Mouse (Mus musculus) ovary, postnatal 36 days (tissue): ENCODE results near the gene Ift74.
A peak's percentile ranks its signal among the peaks of the same experiment; 100 is the strongest.
"Not testable (repeated sequence)": the region's sequence is repeated elsewhere in the genome, so short reads cannot be mapped to it uniquely, and the experiment has no call there.

Source experiments
- DNase-seq: peaks from one replicate; pipeline ENCODE4 v3.0.0; 2022; ENCODE audit warnings: low spot score, mixed read lengths

The Ift74 gene

DNA sequence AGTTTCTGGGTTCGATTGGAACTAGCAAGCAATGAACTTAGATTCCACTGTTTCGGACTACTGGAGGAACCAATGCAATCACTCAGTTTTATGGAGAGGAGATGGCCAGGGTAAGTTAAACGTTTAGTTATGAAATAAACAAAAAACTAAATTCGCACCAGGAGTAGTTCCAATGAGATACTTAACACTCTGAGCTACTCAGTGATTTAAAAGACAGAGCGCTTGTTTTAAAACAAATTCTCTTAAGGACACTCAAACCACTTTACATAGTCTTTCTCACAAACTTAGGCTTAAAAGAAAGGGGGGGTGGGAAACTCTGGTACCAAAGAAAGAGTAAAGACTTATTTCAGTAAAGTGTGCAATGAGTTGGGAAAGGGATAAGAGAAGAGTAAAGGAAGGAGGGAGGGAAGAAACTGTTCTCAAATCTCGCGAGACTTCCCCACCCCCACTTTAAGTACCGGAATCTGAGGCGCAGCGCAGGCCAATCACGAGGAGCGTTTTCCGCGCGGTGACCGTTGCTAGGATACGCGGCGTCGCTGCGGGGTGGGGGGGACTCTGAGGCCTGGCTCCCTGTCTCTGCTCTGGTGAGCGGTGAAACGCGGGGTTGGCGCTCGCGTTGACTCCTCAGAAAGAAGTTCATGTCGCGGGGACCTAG is at the start of gene Ift74:
Gene Ift74 (plus strand): TSS at position 520 of the 655 bp plus-strand sequence.
- peak; percentile 89 for DNase-seq

GRCm38 (mm10) chr4:94572677-94573076 is 41.6 kb upstream of the Ift74 start:
- DNase-seq = no peak

DNA sequence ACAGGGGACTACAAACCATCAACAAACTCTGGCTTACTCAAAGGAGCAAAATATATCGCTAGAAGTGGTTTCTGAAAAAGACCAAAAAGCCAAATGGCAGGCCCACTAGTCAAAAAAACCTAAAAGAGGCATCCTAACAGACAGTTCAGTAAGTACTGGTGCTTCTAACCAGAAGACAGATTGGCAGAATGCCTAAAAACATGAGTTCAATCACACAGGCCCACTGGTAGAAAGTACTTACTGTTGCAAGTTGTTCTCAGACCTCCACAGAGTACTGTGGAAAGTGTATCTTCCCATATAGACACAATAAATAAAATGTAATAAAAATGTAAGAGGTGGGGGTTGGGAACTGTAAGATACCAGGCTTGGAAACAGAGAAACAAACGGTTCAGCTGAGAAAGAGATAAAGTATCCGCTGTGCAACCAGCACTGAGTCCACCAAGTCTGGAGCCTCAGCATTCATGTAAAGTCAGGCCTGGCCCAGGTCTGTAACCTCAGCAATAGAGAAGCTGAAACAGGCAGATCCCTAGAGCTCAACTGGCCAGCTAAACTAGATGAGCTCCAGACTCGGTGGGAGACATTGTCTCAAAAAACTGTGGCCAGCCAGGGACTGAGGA is 22.4 kb upstream of the Ift74 start:
- no peak for DNase-seq

DNA sequence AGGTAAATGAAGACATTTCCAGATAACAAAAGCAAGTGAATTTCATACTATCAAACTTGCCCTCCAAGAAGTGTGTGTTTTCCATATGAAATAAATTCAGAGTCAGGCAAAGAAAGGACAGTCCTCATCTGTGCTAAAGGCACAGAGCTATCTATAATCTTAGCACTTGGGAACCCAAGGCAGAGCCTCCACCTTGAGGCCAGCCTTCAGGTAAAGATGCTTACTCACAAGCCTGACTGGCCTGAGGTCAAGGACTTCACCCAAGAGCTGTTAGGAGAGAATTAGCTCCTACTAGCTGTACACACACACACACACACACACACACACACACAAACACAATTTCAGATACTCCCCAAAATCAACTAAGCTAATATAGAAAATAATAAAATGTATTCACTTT is 21.6 kb upstream of the Ift74 start:
- no peak for DNase-seq

DNA sequence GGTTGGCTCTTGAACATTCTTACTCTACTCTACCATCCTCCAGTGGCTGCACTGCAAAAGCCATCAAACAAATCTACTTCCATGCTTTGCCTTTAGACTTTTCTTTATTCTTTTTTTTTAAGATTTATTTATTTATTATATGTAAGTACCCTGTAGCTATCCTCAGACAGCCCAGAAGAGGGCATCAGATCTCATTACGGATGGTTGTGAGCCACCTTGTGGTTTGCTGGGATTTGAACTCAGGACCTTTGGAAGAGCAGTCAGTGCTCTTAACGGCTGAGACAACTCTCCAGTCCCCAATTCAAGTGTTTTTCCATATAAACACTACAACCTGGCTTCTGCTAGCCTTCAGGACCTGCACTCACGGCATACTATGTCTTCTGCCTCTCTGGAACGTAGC is 12.9 kb upstream of the Ift74 start:
- DNase-seq = no peak

- no peak for DNase-seq
Measured at GRCm38 (mm10) chr4:94602496-94603030, 11.7 kb upstream of the Ift74 start.

GRCm38 (mm10) chr4:94603031-94603629 is 11.2 kb upstream of the Ift74 start, which contains the start of gene Plaa:
TSS of gene Plaa (minus strand) at chr4:94603244.
- peak; percentile 90 for DNase-seq

DNA sequence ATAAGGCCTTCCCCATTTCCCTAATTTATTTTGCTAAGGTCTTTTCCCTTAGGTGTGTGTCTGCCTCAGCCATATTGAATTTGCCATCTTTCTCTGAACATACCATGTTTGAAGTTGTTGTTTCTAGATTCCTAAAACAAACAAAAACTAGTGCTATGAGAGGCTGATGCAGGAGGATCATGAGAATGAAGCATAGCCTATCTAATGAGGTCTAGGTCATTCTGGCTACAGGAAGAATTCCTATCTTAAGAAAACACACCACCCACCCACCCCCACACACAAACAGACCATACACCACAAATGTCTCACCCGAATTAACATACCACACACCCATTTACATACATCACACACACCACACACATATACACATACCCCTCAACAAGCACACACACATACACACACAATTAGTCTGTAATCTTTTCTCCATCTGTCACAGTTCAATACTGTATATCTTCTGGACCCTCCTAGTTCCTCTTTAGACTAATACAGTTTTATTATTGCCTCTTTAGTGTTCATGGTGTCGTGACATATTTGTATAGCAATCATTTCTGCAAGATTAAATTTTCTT is 9.8 kb upstream of the Ift74 start:
- DNase-seq = no peak

- no peak for DNase-seq
Measured at GRCm38 (mm10) chr4:94605591-94605990, 8.7 kb upstream of the Ift74 start.

GRCm38 (mm10) chr4:94610339-94610738 is 4.0 kb upstream of the Ift74 start:
- no peak for DNase-seq

- DNase-seq = no peak
Measured at GRCm38 (mm10) chr4:94614627-94615006, 326 bp downstream of the Ift74 start.

DNA sequence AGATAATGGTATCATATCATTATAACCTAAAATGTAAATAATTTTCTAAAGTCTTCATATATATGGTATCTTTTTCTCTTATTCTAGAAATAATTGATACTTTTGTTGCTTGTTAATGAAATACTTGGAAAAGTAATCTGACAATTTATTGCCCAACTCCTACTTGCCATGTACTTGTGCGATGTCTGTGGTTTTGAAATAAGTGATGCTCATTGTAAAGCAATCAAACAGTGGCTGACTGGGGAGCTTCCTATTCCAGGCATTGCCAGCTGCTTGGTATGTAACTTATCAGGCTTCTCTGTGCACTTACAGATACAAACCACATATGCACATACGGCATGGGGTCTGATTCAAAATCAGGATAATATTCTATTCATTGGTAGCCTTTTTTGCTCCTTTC is 5.8 kb downstream of the Ift74 start:
- no peak for DNase-seq

DNA sequence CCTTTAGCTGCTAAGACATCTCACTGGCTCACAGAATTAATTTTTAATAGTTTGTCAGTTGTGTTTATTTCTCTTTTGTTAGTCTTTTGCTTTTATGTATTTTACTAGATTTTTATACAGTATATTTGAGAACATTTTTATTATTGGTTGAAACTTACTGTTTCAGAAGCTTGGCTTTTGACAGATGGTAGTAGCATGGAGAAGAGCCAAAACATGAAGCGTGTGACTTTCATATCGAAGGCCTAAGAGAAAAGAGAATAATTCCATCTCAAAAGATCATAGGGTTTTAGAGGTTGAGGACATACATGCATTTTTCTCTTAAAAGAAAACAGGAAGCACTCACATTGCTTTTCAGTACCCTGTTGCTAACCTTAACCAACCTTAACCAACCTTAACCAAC is 28.9 kb downstream of the Ift74 start:
- no peak for DNase-seq

- no peak for DNase-seq
Measured at GRCm38 (mm10) chr4:94649920-94650319, 35.6 kb downstream of the Ift74 start, which contains the start of gene Lrrc19. TSS of gene Lrrc19 (minus strand) at chr4:94650144.

GRCm38 (mm10) chr4:94650426-94651175 is 36.3 kb downstream of the Ift74 start:
- not testable (repeated sequence) for DNase-seq

DNA sequence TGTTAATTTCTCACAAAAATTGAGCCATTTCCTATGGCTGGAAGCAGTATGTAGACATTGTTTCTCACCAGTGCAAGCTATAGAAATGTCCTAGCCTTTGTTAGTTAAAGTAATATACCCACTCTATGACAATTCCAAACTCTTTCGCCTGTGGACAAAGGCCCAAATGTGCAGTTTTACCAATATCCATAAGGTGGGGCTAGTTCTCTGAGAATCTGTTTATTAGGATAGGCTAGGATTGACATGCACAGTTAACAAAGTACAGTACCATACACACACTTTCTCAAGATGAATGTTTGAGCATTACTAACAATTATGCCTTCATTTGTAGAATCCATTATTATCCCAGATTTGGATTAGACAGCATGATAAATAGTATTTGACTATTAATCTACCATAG is 55.4 kb downstream of the Ift74 start:
- no peak for DNase-seq

DNA sequence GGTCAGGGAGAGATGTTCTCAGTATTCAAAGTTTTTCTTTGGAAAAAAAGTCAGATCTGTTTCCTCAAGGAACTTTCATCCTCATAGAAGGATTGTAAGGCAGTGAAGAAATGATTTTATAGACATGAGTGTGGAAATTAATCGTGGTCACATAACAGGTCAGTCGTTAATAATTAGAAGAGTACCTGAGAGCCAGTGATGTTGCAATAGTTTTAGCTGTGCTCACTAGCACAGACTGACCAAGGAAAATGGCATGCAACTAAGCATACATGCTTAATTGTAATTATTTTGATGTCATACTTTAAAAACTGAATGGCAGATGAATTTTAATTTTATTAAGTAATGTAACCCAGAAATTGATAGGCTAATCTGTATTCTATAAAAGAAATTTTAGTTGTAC is 66.4 kb downstream of the Ift74 start:
- no peak for DNase-seq

- no peak for DNase-seq
Measured at GRCm38 (mm10) chr4:94681181-94681580, 66.9 kb downstream of the Ift74 start.

GRCm38 (mm10) chr4:94682029-94682428 is 67.7 kb downstream of the Ift74 start:
- no peak for DNase-seq

DNA sequence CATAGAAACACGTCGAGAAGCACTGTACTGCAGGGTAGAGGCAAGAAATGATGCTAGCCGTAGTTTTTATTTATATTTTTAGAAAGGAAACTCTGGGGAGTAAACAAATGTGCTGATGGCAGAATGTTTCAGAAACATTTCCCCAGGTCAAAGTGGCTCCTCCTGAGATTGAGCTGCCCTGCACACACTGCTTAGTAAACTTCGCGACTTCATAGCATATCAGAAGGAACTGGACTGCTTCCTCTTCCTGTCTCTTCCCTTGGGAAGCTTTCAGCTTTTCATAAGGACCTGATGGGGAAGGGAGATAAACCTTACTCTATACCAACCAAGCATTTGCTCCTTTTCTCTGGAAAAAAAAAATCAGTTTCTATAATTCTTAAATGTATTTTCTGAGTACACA is 69.0 kb downstream of the Ift74 start:
- no peak for DNase-seq

DNA sequence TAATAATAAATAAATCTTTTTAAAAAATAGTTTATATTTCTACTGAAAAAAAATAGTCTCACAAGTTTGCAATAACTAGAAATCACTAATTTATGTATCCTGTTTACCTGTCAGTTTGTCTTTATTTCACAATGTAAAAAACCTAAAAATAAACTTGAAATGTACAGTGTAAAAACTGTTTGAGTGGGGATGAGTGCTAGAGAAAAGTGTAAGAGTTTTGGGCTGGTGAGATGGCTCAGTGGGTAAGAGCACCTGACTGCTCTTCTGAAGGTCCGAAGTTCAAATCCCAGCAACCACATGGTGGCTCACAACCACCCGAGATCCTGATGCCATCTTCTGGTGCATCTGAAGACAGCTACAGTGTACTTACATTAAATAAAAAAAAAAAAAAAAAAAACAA is 75.5 kb downstream of the Ift74 start:
- not testable (repeated sequence) for DNase-seq

GRCm38 (mm10) chr4:94691078-94691477 is 76.8 kb downstream of the Ift74 start:
- no peak for DNase-seq
